Mouse (Mus musculus): ENCODE results near the gene Mpp4. TPM values are rescaled to one million over a fixed set of nuclear protein-coding genes. Genes with fewer than 3 reads are reported as not detected.
A peak's percentile ranks its signal among the peaks of the same experiment; 100 is the strongest.

Gene Mpp4
- polyA plus RNA-seq, 1 experiment: not detected

DNA sequence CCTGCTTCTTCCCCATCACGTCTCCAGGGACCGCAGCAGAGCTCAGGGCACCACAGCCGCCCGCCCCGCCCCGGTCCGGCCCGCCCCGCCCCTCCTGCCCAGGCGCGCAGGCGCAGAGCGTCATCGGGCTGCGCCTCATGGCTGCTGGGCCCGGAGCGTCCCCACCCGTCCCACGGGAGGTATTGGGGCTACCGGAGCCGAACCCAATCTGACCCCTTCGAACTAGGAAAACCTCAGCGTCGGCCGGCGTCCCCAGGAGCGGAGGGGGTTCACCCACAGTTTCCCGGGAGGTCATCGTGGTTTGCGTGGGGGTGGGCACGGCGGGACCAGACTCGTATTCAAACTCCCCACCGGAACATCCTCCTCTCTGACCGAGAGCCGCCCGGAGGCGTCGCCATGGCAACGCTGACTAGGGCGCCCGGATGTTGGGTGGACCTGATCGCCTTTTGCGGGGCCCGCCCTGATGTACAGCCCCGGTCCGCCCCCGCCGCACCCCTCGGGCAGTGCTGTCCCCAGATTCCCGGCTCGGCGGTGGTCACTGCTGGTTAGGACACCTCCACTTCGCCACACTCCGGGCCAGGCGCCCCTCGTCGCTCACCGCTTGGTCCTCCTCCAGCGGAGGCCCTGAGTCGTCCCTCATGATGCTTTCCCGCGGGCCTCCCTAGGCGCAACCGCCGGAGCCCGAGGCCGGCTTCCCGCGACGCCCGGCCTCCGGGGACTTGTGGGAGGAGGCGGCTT, 43.3 kb downstream of the Mpp4 start, which contains the start of gene Tmem237:
Gene Tmem237, minus strand, starts transcription at position 689 of the 738 bp plus-strand sequence.
- no peak for TF ChIP-seq CTCF (IDR thresholded peaks at IDR 0.05; ENCODE audit: low read depth, low read length)
- no peak for TF ChIP-seq POLR2A (IDR thresholded peaks at IDR 0.05; ENCODE audit: borderline replicate concordance, low read depth, low read length)
- Histone ChIP-seq H3K27ac (ENCODE audit: insufficient read depth, low read depth, low read length) (peak within 1 kb of the TSS; percentile 35), H3K4me1 (ENCODE audit: control insufficient read depth, insufficient read depth, low read length) (no peaks in the 10 kb centered on the region), H3K4me3 (ENCODE audit: insufficient read depth, low read length) (peak within 1 kb of the TSS; percentile 99)

DNA sequence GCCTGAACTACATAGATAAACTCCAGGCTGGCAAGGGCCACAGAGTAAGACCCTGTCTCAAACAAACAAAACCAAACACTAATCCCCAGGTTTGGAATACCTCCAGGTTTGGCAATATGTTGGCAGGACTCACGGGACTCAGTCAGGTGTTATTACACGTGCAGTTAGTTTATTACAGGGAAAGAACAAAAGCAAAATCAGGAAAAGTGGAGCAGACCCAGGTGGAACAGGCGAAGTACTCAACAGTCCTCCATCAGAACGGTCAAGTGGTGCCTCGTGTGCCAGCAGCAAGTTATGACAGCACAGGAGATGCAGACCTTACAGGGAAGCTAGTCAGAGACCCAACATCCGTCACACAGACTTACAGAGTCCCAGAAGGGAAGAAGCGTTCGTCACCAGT, 52.7 kb downstream of the Mpp4 start:
- TF ChIP-seq CTCF (IDR thresholded peaks at IDR 0.05; ENCODE audit: low read depth, low read length): no peak
- no peak for TF ChIP-seq POLR2A (IDR thresholded peaks at IDR 0.05; ENCODE audit: borderline replicate concordance, low read depth, low read length)
- no peaks in the 10 kb centered on the region for H3K4me1 ChIP-seq (ENCODE audit: control insufficient read depth, insufficient read depth, low read length)
- H3K27ac ChIP-seq (ENCODE audit: insufficient read depth, low read depth, low read length): no peak overlapping the region
- H3K4me3 ChIP-seq (ENCODE audit: insufficient read depth, low read length): no peak overlapping the region

DNA sequence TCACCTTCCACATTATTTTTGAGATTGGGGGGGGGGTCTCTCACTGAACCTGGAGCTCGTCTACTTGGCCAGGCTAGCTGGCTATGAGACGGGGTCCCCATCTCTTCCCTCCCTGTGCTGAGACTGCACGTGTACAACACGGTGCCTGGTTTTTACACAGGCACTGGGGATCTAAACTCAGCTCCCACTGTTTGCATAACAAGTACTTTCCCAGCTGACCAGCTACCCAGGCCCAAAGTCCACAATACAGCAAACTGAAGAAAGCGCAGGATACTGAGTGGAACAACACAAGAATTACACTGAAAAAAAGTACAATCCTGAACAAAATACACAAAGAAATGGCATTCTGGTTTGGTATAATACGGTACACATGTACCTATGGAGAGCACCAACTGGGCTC, 61.1 kb downstream of the Mpp4 start:
- TF ChIP-seq POLR2A (IDR thresholded peaks at IDR 0.05; ENCODE audit: borderline replicate concordance, low read depth, low read length): no peak
- TF ChIP-seq CTCF (IDR thresholded peaks at IDR 0.05; ENCODE audit: low read depth, low read length): no peak
- Histone ChIP-seq H3K4me1 (ENCODE audit: control insufficient read depth, insufficient read depth, low read length) (no peaks in the 10 kb centered on the region), H3K27ac (ENCODE audit: insufficient read depth, low read depth, low read length) (no peak overlapping the region), H3K4me3 (ENCODE audit: insufficient read depth, low read length) (no peak overlapping the region)

DNA sequence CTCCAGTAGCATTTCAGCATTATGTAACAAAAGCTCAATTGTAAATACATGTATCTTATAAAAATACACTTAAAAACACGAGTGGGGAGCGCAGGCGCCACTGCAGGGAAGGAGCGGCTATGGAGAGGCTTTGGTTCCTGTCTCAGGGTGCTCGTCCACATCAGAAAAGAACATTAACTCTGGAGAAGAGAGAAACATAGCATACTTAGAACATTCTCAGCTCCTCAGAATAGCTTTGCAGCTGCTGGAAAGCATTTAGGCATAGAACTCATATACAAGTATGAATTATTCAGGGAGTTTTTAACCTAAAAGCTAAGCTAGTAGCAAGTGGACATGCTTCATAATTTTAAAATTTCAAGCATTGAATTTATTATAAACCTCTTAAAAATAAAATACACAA, 62.2 kb downstream of the Mpp4 start:
- H3K4me1 ChIP-seq (ENCODE audit: control insufficient read depth, insufficient read depth, low read length): no peaks in the 10 kb centered on the region
- H3K27ac ChIP-seq (ENCODE audit: insufficient read depth, low read depth, low read length): no peak overlapping the region
- no peak overlapping the region for H3K4me3 ChIP-seq (ENCODE audit: insufficient read depth, low read length)
- TF ChIP-seq POLR2A (IDR thresholded peaks at IDR 0.05; ENCODE audit: borderline replicate concordance, low read depth, low read length) (no peak), CTCF (IDR thresholded peaks at IDR 0.05; ENCODE audit: low read depth, low read length) (no peak)

DNA sequence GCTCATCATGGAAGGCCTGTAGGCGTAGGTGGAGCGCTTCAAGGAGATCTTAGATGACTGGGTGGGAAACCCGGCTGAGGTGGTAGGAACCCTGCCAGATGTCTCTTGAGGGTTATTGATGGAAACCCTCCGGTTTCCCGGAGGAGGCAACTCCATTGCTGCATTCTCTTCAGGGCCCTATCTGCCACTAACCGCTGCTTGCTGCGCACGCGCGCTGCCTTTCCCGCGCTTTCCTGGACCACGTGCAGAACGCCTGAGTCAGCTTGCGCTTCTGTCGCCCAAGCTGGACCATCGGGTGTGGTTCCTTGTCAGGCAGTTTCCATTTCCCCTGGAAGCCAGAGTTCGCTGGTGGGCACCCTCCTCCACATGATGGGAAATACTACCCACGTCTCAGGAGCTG, 68.5 kb downstream of the Mpp4 start, which contains the start of gene C2cd6:
Gene C2cd6, minus strand, starts transcription at position 196 of the 400 bp plus-strand sequence.
- H3K4me1 ChIP-seq (ENCODE audit: control insufficient read depth, insufficient read depth, low read length): no peaks in the 10 kb centered on the region
- TF ChIP-seq POLR2A (IDR thresholded peaks at IDR 0.05; ENCODE audit: borderline replicate concordance, low read depth, low read length) (no peak), CTCF (IDR thresholded peaks at IDR 0.05; ENCODE audit: low read depth, low read length) (no peak)
- no peak within 1 kb of the TSS for H3K27ac ChIP-seq (ENCODE audit: insufficient read depth, low read depth, low read length)
- H3K4me3 ChIP-seq (ENCODE audit: insufficient read depth, low read length): no peak within 1 kb of the TSS

Other genes starting within 250 kb of the Mpp4 start
- gene Trak2, start 190.0 kb downstream of the Mpp4 start, polyA plus RNA-seq (2012; ENCODE audit: insufficient read depth, insufficient read length, missing spikeins): 21.0 and 24.6 TPM in 2 replicates
- 16.3 and 22.5 TPM in 2 replicates for gene Stradb, start 189.9 kb downstream of the Mpp4 start, polyA plus RNA-seq (2012; ENCODE audit: insufficient read depth, insufficient read length, missing spikeins)
- not detected in 2 replicates for gene C2cd6, start 68.5 kb downstream of the Mpp4 start, polyA plus RNA-seq (2012; ENCODE audit: insufficient read depth, insufficient read length, missing spikeins)
- gene Tmem237, start 43.0 kb downstream of the Mpp4 start, polyA plus RNA-seq (2012; ENCODE audit: insufficient read depth, insufficient read length, missing spikeins): 14.7 and 18.6 TPM in 2 replicates
- gene Als2, start 73.8 kb upstream of the Mpp4 start, polyA plus RNA-seq (2012; ENCODE audit: insufficient read depth, insufficient read length, missing spikeins): 10.1 TPM in 2 replicates
- gene Cdk15, start 93.5 kb upstream of the Mpp4 start, polyA plus RNA-seq (2012; ENCODE audit: insufficient read depth, insufficient read length, missing spikeins): 0.51 TPM in 1 of 2 replicates, not detected in the other

All from bone marrow macrophage, adult 2 months (primary cell).